Mouse (Mus musculus): ENCODE measurements around the gene Gm3045.

DNA sequence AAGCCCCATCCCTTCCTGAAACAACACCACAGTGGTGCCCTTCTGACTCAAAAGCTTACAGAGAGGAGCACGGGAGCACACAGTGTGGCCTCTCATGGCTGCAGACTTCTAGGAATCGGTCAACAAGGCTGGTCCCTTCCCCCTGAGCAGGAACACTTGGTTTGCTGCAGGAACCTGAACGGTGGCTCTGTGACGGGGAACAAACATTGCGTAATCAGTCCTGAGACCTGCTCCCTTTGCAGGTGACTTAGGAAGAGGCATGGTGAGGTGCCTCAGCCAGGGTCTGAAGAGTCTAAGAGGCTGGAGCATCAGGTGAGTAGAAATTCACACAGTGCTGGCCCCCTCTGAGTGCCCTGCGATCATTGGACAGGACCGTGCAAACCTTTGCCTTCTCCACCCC lies 463 bp upstream of the Gm3045 start:
- no peak for TF ChIP-seq CTCF (conservative IDR thresholded peaks at IDR 0.05; ENCODE audit: low read length)
- TF ChIP-seq POU5F1 (IDR thresholded peaks at IDR 0.05; ENCODE audit: borderline replicate concordance, low read length), result no peak
- TF ChIP-seq NANOG (IDR thresholded peaks at IDR 0.05; ENCODE audit: borderline replicate concordance, low read length), result no peak

Measured in E14TG2a.4 (cell line).